Mouse (Mus musculus) spleen, postnatal 0 days (tissue): ENCODE data around the gene Bod1l. TPM values are rescaled to one million over a fixed set of nuclear protein-coding genes. Genes with fewer than 3 reads are reported as not detected.

ENCODE experiments used
- polyA plus RNA-seq: library from polyadenylated mRNA; unstranded; fragments of >200 nt; fragmentation: Nextera tagmentation; extraction: Ambion mirVana; gene quantifications from 2 replicates; pipeline ENCODE4 v1.2.1, GENCODE M21; 2015

The Bod1l gene
- 19.2 and 20.3 TPM in 2 replicates for polyA plus RNA-seq

DNA sequence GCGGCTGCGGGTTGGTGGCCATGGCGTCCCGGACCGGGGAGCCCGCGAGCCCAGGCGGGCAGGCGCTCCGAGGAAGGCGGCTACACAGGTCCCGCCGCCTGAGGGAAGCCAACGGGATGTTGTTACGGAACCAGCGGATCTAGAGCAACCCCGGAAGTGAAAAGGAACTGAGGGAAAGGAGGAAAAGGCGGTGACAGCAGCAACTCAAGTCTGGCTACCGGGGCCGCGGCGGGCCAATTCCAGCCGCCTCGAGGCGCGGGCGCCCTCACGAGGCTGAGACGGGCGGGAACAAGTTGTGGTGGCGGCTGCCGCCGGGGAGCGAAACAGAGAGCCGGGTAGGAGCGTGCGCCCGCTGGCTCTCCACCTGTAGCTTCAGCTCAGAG is at the start of gene Bod1l:
Gene Bod1l, minus strand, starts transcription at position 169 of the 383 bp plus-strand sequence.

DNA sequence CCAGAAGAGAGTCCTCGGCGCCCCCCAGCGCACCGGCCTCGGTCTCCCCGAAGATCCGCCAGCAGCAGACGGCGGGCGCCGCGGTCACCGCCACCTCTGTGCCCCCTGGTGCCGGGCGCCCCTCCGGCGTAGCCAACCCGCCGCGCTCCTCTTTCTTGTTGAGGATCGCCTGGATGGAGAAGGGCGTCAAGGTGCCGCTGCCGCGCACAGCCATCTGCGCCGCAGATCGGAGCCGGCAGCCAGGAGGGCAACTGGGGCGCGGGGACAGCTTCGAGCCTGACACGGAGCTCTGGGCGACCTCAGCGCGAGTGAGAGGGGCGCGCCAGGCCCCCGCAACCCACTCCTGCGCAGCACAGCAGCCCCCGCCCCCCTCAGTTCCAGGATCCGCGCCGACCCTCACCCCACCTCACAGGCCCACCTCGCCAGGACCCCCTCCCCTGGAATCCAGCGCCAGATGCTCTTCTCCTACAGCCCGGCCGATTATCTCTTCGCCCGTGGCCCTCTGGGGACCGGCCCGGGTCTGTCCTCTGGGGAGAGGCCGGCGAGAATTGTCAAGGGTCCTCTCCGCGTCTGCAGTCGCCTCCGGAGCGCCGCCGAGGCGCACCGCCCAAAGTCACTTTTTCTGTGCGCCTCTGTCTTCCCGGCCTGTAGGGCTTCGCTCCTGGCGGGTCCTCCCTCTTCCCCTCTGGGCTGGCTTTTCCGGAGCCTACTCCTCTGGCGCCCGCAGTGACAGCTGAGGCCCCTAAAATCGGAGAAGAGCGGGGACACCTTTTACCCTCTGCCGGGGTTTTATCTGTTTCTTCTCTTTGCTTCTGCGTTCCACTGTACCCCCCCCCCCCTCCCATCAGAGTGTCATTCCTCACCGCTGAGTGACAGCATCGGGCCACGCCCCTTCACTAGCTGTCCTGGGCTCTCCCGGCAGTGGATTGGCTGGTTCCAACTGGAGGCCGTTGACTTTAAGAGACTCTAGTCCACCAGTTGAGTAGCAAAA is 80.1 kb downstream of the Bod1l start, which contains the start of gene Nkx3-2:
Gene Nkx3-2, minus strand, starts transcription at position 771 of the 991 bp plus-strand sequence.

Other genes with a start within 250 kb of the Bod1l start
- 57.5 and 73.5 TPM in 2 replicates for gene Rab28, start 136.2 kb downstream of the Bod1l start, polyA plus RNA-seq
- gene Nkx3-2, start 79.8 kb downstream of the Bod1l start, polyA plus RNA-seq: 6.3 and 10.4 TPM in 2 replicates
- gene Gm16223, start 223.6 kb upstream of the Bod1l start, polyA plus RNA-seq: not detected in 2 replicates